Mouse (Mus musculus) lung, adult 2 months (tissue): ENCODE data around the gene Ryr1.

Source experiments
- CTCF ChIP-seq: fragments of 200-500 bp; IDR thresholded peaks from 2 replicates; pipeline ENCODE4 v1.5.1; 2011; ENCODE audit warnings: mild to moderate bottlenecking, low read length, control low read depth; ENCODE audit not compliant: insufficient read depth
- POLR2A ChIP-seq: fragments of 200-500 bp; IDR thresholded peaks from 2 replicates; pipeline ENCODE4 v1.6.1; 2011; ENCODE audit warnings: low read depth, mild to moderate bottlenecking, control low read depth, low read length, borderline replicate concordance; ENCODE audit errors: extremely low read depth

DNA sequence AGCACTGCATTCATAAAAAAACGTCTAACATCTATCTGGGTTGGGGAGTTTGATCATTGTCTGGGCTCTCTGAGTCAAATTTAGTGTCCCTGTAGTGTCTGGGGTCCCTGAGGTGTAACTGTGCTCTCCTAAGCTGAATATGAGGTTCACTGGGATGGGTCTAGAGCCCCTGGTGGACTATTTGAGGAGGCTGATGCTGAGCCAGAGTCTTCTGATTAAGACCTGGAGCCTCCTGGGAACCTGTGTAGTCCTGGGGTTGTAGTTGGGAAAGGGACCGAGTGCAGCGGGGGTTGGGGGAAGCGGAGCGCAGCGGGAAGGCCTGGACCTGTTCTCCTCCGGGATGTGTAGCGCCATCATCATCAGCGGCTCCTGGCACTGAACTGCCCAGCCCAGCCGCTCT lies 38.1 kb downstream of the Ryr1 start:
- TF ChIP-seq CTCF (no peak), POLR2A (no peak)
